Mouse (Mus musculus): ENCODE measurements around the gene Dnaaf2.
A peak's percentile ranks its signal among the peaks of the same experiment; 100 is the strongest.
"Not testable (repeated sequence)": the region's sequence is repeated elsewhere in the genome, so short reads cannot be mapped to it uniquely, and the experiment has no call there.

Dnaaf2 gene

GRCm38 (mm10) chr12:69197378-69198163 is 658 bp downstream of the Dnaaf2 start:
- DNase-seq (ENCODE audit: low read depth) = no peak

- peak; percentile 64 for DNase-seq (ENCODE audit: low read depth)
Measured at GRCm38 (mm10) chr12:69196444-69197377, 1.5 kb downstream of the Dnaaf2 start, which contains the start of gene Gm49383. Gm49383 (minus strand) TSS chr12:69197104.

GRCm38 (mm10) chr12:69192637-69193036 is 5.6 kb downstream of the Dnaaf2 start:
- no peak for DNase-seq (ENCODE audit: low read depth)

GRCm38 (mm10) chr12:69191396-69191795 is 6.8 kb downstream of the Dnaaf2 start:
- no peak for DNase-seq (ENCODE audit: low read depth)

- no peak for DNase-seq (ENCODE audit: low read depth)
Measured at GRCm38 (mm10) chr12:69190522-69190921, 7.7 kb downstream of the Dnaaf2 start.

GRCm38 (mm10) chr12:69190074-69190473 is 8.2 kb downstream of the Dnaaf2 start:
- no peak for DNase-seq (ENCODE audit: low read depth)

GRCm38 (mm10) chr12:69186811-69187471 is 11.3 kb downstream of the Dnaaf2 start:
- DNase-seq (ENCODE audit: low read depth) = no peak

GRCm38 (mm10) chr12:69185371-69185770 is 12.9 kb downstream of the Dnaaf2 start:
- no peak for DNase-seq (ENCODE audit: low read depth)

GRCm38 (mm10) chr12:69184342-69185295 is 13.6 kb downstream of the Dnaaf2 start:
- no peak for DNase-seq (ENCODE audit: low read depth)

GRCm38 (mm10) chr12:69183583-69184308 is 14.5 kb downstream of the Dnaaf2 start, which contains the start of the genes Rpl36al and Mgat2:
Rpl36al (minus strand) TSS chr12:69184083.
Mgat2 (plus strand) TSS chr12:69184157.
- DNase-seq (ENCODE audit: low read depth) = peak; percentile 94

- no peak for DNase-seq (ENCODE audit: low read depth)
Measured at GRCm38 (mm10) chr12:69181800-69182199, 16.4 kb downstream of the Dnaaf2 start.

GRCm38 (mm10) chr12:69179371-69179770 is 18.9 kb downstream of the Dnaaf2 start:
- no peak for DNase-seq (ENCODE audit: low read depth)

GRCm38 (mm10) chr12:69177526-69177925 is 20.7 kb downstream of the Dnaaf2 start:
- no peak for DNase-seq (ENCODE audit: low read depth)

- no peak for DNase-seq (ENCODE audit: low read depth)
Measured at GRCm38 (mm10) chr12:69175975-69176374, 22.3 kb downstream of the Dnaaf2 start.

- DNase-seq (ENCODE audit: low read depth) = no peak
Measured at GRCm38 (mm10) chr12:69171307-69171706, 26.9 kb downstream of the Dnaaf2 start.

- peak; percentile 64 for DNase-seq (ENCODE audit: low read depth)
Measured at GRCm38 (mm10) chr12:69168461-69169106, 29.6 kb downstream of the Dnaaf2 start, which contains the start of gene Lrr1. Lrr1 (plus strand) TSS chr12:69168814.

- DNase-seq (ENCODE audit: low read depth) = no peak
Measured at GRCm38 (mm10) chr12:69167656-69168460, 30.4 kb downstream of the Dnaaf2 start.

GRCm38 (mm10) chr12:69166861-69167581 is 31.2 kb downstream of the Dnaaf2 start:
- not testable (repeated sequence) for DNase-seq (ENCODE audit: low read depth)

Data from c-Kit-positive CD71-negative TER-119-negative erythroid progenitor cells, embryonic 14.5 days (primary cell).